Comparison of ENCODE assay signal across 14 mouse cellular contexts in genomic region chr13:31546784-31547183, GRCm38 (mm10). TPM values are rescaled to one million over a fixed set of nuclear protein-coding genes. Genes with fewer than 3 reads are reported as not detected.
"Had no signal": no experiment of that assay in that cellular context is flagged by ENCODE, and none has a peak within 500 bp of the region (broad histone marks: within the 10 kb centered on the region; RNA-seq: fewer than 3 reads in every experiment).

No protein-coding gene starts in this region.

- H3K4me2 ChIP-seq: limb, embryonic 13.5 days; midbrain, embryonic 13.5 days had no signal

- H3K36me3 ChIP-seq: limb, embryonic 13.5 days; midbrain, embryonic 13.5 days had no signal

- H3K4me1 ChIP-seq: limb, embryonic 13.5 days; midbrain, embryonic 13.5 days had no signal

- H3K9ac ChIP-seq: limb, embryonic 13.5 days; liver, embryonic 14.5 days; midbrain, embryonic 13.5 days had no signal

- H3K27ac ChIP-seq: limb, embryonic 13.5 days; liver, embryonic 14.5 days; midbrain, embryonic 13.5 days had no signal

- H3K9me3 ChIP-seq: limb, embryonic 13.5 days; midbrain, embryonic 13.5 days had no signal

- ATAC-seq: midbrain, embryonic 13.5 days had no signal

- H3K4me3 ChIP-seq: limb, embryonic 13.5 days; midbrain, embryonic 13.5 days had no signal

- DNase-seq: kidney, adult 11 months; kidney, adult 9 months; kidney, postnatal 10 days; left cerebral cortex, postnatal 4 days; right cerebral cortex, postnatal 14 days; thymus, postnatal 36 days had no signal

- H3K27me3 ChIP-seq: limb, embryonic 13.5 days; midbrain, embryonic 13.5 days had no signal

RNA-seq across cellular contexts. Expression of gene Foxq1, which starts 9.2 kb away (rescaled TPM):
- total RNA-seq: megakaryocyte progenitor cell, adult 5-6 weeks had no signal

RNA-seq across cellular contexts. Expression of gene A530084C06Rik, which starts 12.3 kb away (rescaled TPM):
- total RNA-seq: megakaryocyte progenitor cell, adult 5-6 weeks had no signal
- polyA plus RNA-seq: limb, embryonic 13.5 days; lung, postnatal 0 days; midbrain, embryonic 13.5 days; midbrain, postnatal 0 days; neural tube, embryonic 14.5 days; thymus, postnatal 0 days had no signal
